In genomic region chr7:73965164-73965563, GRCm38 (mm10) we compare ENCODE assay signal across 27 mouse cellular contexts. TPM values are rescaled to one million over a fixed set of nuclear protein-coding genes. Genes with fewer than 3 reads are reported as not detected.
DNase-seq lines count a peak whose midpoint lies in the region; ATAC-seq and TF ChIP-seq lines count a peak whose summit lies in the region.
"Had no signal": no experiment of that assay in that cellular context is flagged by ENCODE, and none has a peak within 500 bp of the region (broad histone marks: within the 10 kb centered on the region; RNA-seq: fewer than 3 reads in every experiment).

No protein-coding gene starts in this region.

- no peak for DNase-seq in kidney, postnatal 4 days
- DNase-seq in kidney, postnatal 14 days, result no peak
- DNase-seq in testis, postnatal 14 days (ENCODE audit: low spot score), result no peak
- DNase-seq: adrenal gland, postnatal 10 days; adrenal gland, postnatal 25 days; B cell, adult 2 months; cerebellum, adult 11 months; cerebellum, adult 18-20 months; cerebellum, adult 8-10 months; cerebellum, adult 9-11 months; cerebellum, postnatal 14 days; cerebellum, postnatal 36 days; embryo, embryonic 11 days had no signal

- no peaks in the 10 kb centered on the region for H3K27me3 ChIP-seq in kidney, embryonic 14.5 days (ENCODE audit: control insufficient read depth, insufficient read depth, low read length)
- H3K27me3 ChIP-seq in kidney, embryonic 16.5 days (ENCODE audit: insufficient read depth, low read length), result no peaks in the 10 kb centered on the region
- no peaks in the 10 kb centered on the region for H3K27me3 ChIP-seq in testis, adult 2 months (ENCODE audit: control insufficient read depth, insufficient read depth, low read length)
- H3K27me3 ChIP-seq: embryonic facial prominence, embryonic 13.5 days; embryonic facial prominence, embryonic 15.5 days; forebrain, embryonic 12.5 days; Patski had no signal

- 58% methylated on average over 3 of the region's 3 CpGs for WGBS in kidney, embryonic 14.5 days
- WGBS in kidney, embryonic 16.5 days, result 50% methylated on average over 3 of the region's 3 CpGs

- H3K4me2 ChIP-seq in kidney, embryonic 14.5 days (replicated peaks; ENCODE audit: low read depth, low read length), result no peak overlapping the region
- H3K4me2 ChIP-seq in kidney, embryonic 16.5 days (replicated peaks; ENCODE audit: low read depth, low read length), result no peak overlapping the region
- H3K4me2 ChIP-seq: embryonic facial prominence, embryonic 13.5 days; embryonic facial prominence, embryonic 15.5 days; forebrain, embryonic 12.5 days had no signal

- H3K4me1 ChIP-seq in kidney, embryonic 14.5 days (ENCODE audit: control insufficient read depth, insufficient read depth, low read length), result 0 out of 2 replicates have a peak, but pooled peaks cover 11% of the 10 kb centered on the region
- H3K4me1 ChIP-seq in kidney, embryonic 16.5 days (ENCODE audit: insufficient read depth, low read length), result no peaks in the 10 kb centered on the region; the same call in 1 of the 2 replicates
- H3K4me1 ChIP-seq in testis, adult 2 months (ENCODE audit: control insufficient read depth, insufficient read depth, low read length), result peaks cover 10% of the 10 kb centered on the region
- H3K4me1 ChIP-seq: embryonic facial prominence, embryonic 13.5 days; embryonic facial prominence, embryonic 15.5 days; forebrain, embryonic 12.5 days had no signal

- peak overlapping the region; percentile 37; the same call in 1 of the 2 replicates for H3K27ac ChIP-seq in kidney, embryonic 14.5 days (ENCODE audit: low read depth, low read length)
- H3K27ac ChIP-seq in kidney, embryonic 16.5 days (ENCODE audit: low read length), result peak overlapping the region; percentile 15; the same call in 1 of the 2 replicates
- peak overlapping the region; percentile 42 for H3K27ac ChIP-seq in testis, adult 2 months (ENCODE audit: control insufficient read depth, insufficient read depth, low read depth, low read length)
- H3K27ac ChIP-seq: embryonic facial prominence, embryonic 13.5 days; embryonic facial prominence, embryonic 15.5 days; forebrain, embryonic 10.5 days; forebrain, embryonic 12.5 days had no signal

- H3K9ac ChIP-seq in kidney, embryonic 14.5 days (ENCODE audit: low read depth, low read length), result no peak overlapping the region
- no peak overlapping the region for H3K9ac ChIP-seq in kidney, embryonic 16.5 days (replicated peaks; ENCODE audit: low read length)
- H3K9ac ChIP-seq: embryonic facial prominence, embryonic 13.5 days; embryonic facial prominence, embryonic 15.5 days; forebrain, embryonic 12.5 days had no signal

- no peak overlapping the region for H3K4me3 ChIP-seq in kidney, embryonic 14.5 days (ENCODE audit: low read length)
- H3K4me3 ChIP-seq in kidney, embryonic 16.5 days (ENCODE audit: low read length), result no peak overlapping the region
- H3K4me3 ChIP-seq in testis, adult 2 months (ENCODE audit: control insufficient read depth, low read depth, low read length), result no peak overlapping the region
- H3K4me3 ChIP-seq: embryonic facial prominence, embryonic 13.5 days; embryonic facial prominence, embryonic 15.5 days; erythroblast, embryonic 14.5 days; forebrain, embryonic 10.5 days; forebrain, embryonic 12.5 days had no signal

- no peak for TF ChIP-seq CTCF in testis, adult 2 months (IDR thresholded peaks at IDR 0.05; ENCODE audit: control insufficient read depth, insufficient read depth, insufficient replicate concordance, low read depth, low read length)

- H3K9me3 ChIP-seq in kidney, embryonic 14.5 days (ENCODE audit: control insufficient read depth, low read length), result no peaks in the 10 kb centered on the region
- no peaks in the 10 kb centered on the region for H3K9me3 ChIP-seq in kidney, embryonic 16.5 days (ENCODE audit: low read length)
- H3K9me3 ChIP-seq: embryonic facial prominence, embryonic 13.5 days; embryonic facial prominence, embryonic 15.5 days; forebrain, embryonic 10.5 days; forebrain, embryonic 12.5 days had no signal

- peak; percentile 49; the same call in 1 of the 2 replicates for ATAC-seq in kidney, embryonic 14.5 days (ENCODE audit: low FRiP score, low TSS enrichment)
- peak; percentile 71 for ATAC-seq in kidney, embryonic 16.5 days (ENCODE audit: low FRiP score, low TSS enrichment)
- ATAC-seq: activated CD4-positive, CD25-positive, alpha-beta regulatory T cell, adult 4 months; CD4-positive, CD25-positive, alpha-beta regulatory T cell, adult 4 months; forebrain, embryonic 14.5 days; forebrain, embryonic 16.5 days; Patski had no signal

- H3K36me3 ChIP-seq in kidney, embryonic 14.5 days (ENCODE audit: control insufficient read depth, insufficient read depth, low read length), result peaks cover 14% of the 10 kb centered on the region; the same call in 1 of the 2 replicates
- 0 out of 2 replicates have a peak, but pooled peaks cover 3% of the 10 kb centered on the region for H3K36me3 ChIP-seq in kidney, embryonic 16.5 days (ENCODE audit: insufficient read depth, low read length)
- H3K36me3 ChIP-seq in testis, adult 2 months (ENCODE audit: control insufficient read depth, insufficient read depth, low read length), result no peaks in the 10 kb centered on the region
- H3K36me3 ChIP-seq: G1E had no signal

- TF ChIP-seq POLR2A in testis, adult 2 months (IDR thresholded peaks at IDR 0.05; ENCODE audit: control insufficient read depth, low read depth, low read length), result no peak

RNA-seq across cellular contexts. Expression of gene St8sia2, which starts 48.3 kb away (rescaled TPM):
- polyA plus RNA-seq in kidney, embryonic 14.5 days (2014; fragmentation: Nextera tagmentation; extraction: Ambion mirVana), result 12.6 and 18.7 TPM in 2 replicates
- polyA plus RNA-seq in kidney, embryonic 16.5 days (2015; fragmentation: Nextera tagmentation; extraction: Ambion mirVana), result 9.2 and 13.7 TPM in 2 replicates
- 7.8 and 11.9 TPM in 2 replicates for polyA plus RNA-seq in testis, adult 2 months (2012; rRNA removed)
- polyA plus RNA-seq: activated CD4-positive, CD25-positive, alpha-beta regulatory T cell, adult 4 months; CD4-positive, CD25-positive, alpha-beta regulatory T cell, adult 4 months; erythroblast, embryonic 14.5 days; G1E had no signal
